Mouse (Mus musculus) WW6 (cell line): ENCODE measurements around the gene Rprd2.
"Not testable (repeated sequence)": the region's sequence is repeated elsewhere in the genome, so short reads cannot be mapped to it uniquely, and the experiment has no call there.

Experiments used
- DNase-seq: peaks from one replicate; pipeline ENCODE4 v3.0.0-alpha.2; 2013; ENCODE audit warnings: low read depth, low spot score

Gene Rprd2

GRCm38 (mm10) chr3:95818026-95818511 lies 594 bp downstream of the Rprd2 start:
- DNase-seq: peak; percentile 38

- no peak for DNase-seq
Observed at GRCm38 (mm10) chr3:95816681-95817080, 2.0 kb downstream of the Rprd2 start.

GRCm38 (mm10) chr3:95808384-95808783 lies 10.3 kb downstream of the Rprd2 start:
- DNase-seq: no peak

- DNase-seq: not testable (repeated sequence)
Observed at GRCm38 (mm10) chr3:95807630-95808029, 11.0 kb downstream of the Rprd2 start.

GRCm38 (mm10) chr3:95806677-95807076 lies 12.0 kb downstream of the Rprd2 start:
- DNase-seq: no peak

GRCm38 (mm10) chr3:95803851-95804250 lies 14.8 kb downstream of the Rprd2 start:
- no peak for DNase-seq

GRCm38 (mm10) chr3:95798756-95799155 lies 19.9 kb downstream of the Rprd2 start:
- no peak for DNase-seq

GRCm38 (mm10) chr3:95794299-95794698 lies 24.4 kb downstream of the Rprd2 start:
- no peak for DNase-seq

GRCm38 (mm10) chr3:95793662-95794061 lies 25.0 kb downstream of the Rprd2 start:
- DNase-seq: no peak

- no peak for DNase-seq
Observed at GRCm38 (mm10) chr3:95785501-95785900, 33.2 kb downstream of the Rprd2 start.

- no peak for DNase-seq
Observed at GRCm38 (mm10) chr3:95771985-95772384, 46.7 kb downstream of the Rprd2 start.

GRCm38 (mm10) chr3:95765534-95765933 lies 53.1 kb downstream of the Rprd2 start:
- no peak for DNase-seq

GRCm38 (mm10) chr3:95763811-95764210 lies 54.9 kb downstream of the Rprd2 start:
- DNase-seq: no peak

- DNase-seq: no peak
Observed at GRCm38 (mm10) chr3:95762961-95763360, 55.7 kb downstream of the Rprd2 start.

GRCm38 (mm10) chr3:95761771-95762170 lies 56.9 kb downstream of the Rprd2 start:
- DNase-seq: no peak

- DNase-seq: no peak
Observed at GRCm38 (mm10) chr3:95760656-95761055, 58.0 kb downstream of the Rprd2 start.

- no peak for DNase-seq
Observed at GRCm38 (mm10) chr3:95760106-95760505, 58.6 kb downstream of the Rprd2 start, which contains the start of gene Tars2. Gene Tars2 (minus strand): TSS chr3:95760206.

- DNase-seq: no peak
Observed at GRCm38 (mm10) chr3:95758467-95759218, 60.0 kb downstream of the Rprd2 start.

GRCm38 (mm10) chr3:95756808-95757207 lies 61.9 kb downstream of the Rprd2 start:
- no peak for DNase-seq

GRCm38 (mm10) chr3:95754345-95755206 lies 64.1 kb downstream of the Rprd2 start:
- DNase-seq: peak; percentile 86

GRCm38 (mm10) chr3:95752935-95753334 lies 65.7 kb downstream of the Rprd2 start:
- DNase-seq: no peak

GRCm38 (mm10) chr3:95740406-95740805 lies 78.3 kb downstream of the Rprd2 start:
- DNase-seq: no peak
